Mouse (Mus musculus) c-Kit-positive CD71-positive TER-119-negative erythroid progenitor cells, embryonic 14.5 days (primary cell): ENCODE measurements around the gene Insig1.

Experiments used
- DNase-seq: peaks from one replicate; pipeline ENCODE4 v3.0.0-alpha.2; 2013; ENCODE audit warnings: low read depth

Gene Insig1

DNA sequence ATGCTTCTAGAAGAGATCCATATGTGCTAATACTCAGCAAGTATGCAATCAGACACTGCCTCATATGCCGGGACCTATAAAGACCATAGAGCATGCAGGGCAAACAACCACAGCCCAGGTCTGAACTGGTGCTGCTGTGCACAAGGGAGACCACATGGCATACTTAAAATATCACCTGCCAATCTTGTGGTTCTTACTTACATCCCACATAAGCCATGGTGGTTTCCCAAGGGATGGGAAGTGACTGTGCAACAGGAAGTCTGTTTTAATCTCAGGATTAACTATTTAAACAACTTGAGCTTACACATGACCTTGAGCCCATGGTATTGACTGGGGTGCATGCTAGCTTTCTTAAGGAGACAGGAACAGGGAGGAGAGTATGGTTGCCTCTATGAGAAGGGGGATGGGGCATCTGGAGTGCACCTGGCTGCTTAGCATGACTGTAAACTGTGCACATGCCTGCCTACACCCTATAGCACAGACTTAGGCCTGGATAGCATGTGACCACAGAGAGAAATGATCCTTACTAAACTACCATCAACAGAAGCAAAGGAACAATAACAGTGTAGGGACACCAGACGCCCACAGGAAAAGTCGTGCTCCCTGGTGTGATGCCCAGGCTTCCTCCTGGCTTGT is 7.1 kb upstream of the Insig1 start:
- no peak for DNase-seq

DNA sequence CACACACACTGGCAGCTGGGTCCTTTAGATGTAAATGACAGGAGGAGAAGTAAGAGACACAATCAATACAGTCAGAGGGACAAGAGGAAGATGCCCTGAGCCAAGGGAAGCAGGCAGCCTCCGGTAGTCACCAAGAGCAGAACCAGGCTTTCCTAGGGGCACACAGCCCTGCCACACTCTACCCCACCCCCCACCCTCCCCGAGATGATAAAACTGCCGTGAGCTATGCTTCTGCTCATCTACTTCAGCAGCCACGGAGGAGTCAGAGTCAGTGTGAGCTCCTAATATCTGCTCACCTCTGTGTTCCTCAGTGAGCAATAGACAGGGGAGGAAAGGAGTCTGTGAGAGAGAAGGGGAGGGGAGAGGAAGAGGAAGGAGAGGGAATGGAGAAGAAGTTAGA is 5.9 kb upstream of the Insig1 start:
- DNase-seq: no peak

DNA sequence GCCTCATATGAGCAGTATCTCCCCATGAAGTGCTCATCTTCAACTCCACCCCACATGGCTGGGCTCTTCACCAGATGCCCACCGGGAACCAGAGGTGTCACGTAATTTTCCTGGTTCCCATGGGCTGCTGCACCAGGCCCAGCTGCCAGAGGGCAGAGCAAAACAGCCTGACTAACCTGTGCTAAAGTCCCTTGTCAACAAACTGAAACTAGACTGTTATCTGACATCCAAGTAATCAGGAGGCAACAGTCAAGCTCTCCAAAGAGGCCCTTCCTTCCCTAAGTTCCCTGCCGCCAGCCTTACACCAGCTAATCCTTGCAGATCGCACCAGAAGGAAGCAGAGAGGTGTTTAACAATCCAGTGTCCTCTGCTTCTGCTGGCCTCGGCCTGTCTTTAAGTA is 4.9 kb upstream of the Insig1 start:
- DNase-seq: no peak

DNA sequence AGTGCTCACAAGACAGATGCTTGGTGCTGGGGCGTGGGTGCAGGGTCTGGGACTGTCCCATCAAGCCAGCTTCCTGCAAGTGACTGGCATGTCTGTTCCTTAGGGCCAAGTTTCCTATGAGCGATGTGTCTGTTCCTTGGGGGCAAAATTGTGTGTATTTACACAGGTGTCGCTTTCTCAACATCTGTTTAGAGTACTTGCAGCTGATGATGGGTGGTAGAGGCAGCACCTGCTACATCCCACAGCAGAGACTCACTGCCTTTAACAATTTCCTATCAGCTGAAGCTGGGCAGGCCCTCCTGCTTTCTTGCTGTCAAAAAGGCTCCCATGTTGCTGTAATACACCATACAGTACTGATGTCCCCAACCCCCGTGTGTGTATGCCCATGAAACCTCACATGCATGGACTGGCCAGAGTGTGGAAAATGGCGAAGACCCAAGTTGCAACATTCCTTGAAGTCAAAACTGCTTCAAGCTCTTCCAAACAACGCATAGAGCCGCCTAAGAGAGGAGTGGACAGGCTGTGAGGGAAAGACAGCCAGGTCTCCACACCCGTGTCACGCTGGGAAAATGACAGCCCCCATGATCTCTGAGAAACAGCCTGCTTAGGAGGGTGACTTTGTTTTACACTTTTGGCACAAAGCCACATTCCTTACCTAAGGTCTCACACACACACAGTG is 875 bp upstream of the Insig1 start:
- DNase-seq: no peak

DNA sequence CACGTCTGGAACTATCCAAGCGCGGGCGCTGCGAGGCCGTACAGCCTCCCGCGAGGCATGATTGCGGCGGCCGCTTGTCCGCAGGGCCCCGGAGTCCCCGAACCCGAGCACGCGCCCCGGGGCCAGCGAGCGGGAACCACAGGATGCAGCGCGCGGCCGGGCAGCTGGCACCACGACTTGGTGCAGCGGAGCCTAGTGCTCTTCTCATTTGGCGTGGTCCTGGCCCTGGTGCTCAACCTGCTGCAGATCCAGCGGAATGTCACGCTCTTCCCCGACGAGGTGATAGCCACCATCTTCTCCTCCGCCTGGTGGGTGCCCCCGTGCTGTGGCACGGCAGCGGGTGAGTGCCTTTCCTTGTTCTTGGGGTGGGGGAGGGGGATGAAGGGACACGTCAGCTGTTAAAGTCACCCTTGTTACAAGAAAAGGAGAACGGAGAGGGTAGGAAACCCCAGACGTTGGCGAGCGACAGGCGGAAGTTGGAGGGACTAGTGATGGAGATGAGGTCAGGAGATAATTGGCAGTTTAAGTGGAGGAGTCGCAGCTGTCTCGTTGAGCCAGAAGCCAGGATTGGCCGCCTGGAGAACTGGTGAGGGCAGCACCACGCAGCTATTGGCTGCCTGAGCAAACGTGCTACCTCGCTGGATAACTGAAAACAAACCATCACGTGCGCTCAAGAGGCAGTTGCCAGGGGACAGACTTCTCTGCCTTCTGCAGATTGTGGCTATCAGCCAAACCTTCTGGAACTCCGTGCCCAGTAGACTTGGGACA is 477 bp downstream of the Insig1 start:
- peak; percentile 78 for DNase-seq

DNA sequence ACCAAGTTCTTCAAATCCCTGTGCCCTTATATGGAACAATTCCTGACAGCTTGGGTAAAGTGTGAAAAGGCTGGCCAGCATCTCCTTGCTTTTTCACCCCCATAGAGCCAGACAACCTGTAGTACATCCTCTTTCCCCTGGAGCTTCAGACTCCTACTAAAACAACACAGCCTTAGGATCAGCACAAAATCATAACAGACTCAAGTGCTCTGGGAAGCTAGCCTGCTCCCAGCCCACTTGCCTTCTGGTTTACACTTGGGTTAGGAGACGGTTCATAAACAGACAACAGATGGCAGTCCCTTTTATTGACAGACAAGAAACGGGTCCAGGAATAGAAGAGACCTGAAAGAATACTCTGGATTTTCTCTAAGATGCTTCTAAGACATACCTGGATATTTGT is 8.3 kb downstream of the Insig1 start:
- no peak for DNase-seq

DNA sequence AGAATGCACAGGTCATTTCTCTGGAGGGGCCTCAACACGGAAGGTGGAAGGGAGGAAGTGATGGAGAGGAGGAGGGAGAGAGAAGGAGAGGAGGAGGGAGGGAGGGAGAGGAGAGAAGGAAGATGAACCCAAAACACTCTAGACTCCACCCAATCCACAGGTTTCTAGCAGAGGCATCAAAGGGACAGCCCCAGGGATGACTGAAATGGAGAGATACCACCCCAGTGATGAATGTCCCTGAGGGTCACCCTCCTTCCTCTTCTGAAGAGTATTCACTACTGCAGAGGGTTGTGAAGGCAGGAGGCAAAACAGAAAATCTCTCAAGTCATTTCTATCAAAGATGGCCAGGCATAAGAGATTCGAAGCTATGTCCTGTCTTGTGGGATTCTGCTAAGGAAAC is 10.0 kb downstream of the Insig1 start:
- DNase-seq: no peak

DNA sequence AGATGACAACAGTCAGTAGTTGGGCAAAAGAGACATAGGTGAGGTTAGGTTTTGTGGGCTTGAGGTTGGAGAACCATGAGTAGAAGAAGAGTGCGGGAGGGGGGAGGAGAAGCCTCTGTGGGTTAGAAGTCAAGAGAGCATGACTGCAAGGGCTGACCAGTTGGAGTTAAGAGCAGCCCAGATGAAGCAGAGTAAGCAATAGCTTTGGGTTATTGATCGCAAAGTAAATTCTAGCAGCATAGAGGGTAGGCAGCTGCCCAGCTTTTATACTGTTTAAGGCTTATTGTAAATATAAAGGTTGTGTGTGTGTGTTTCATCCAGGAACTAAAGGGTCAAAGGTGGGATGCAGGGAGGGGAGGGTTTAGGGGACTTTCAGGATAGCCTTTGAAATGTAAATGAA is 10.7 kb downstream of the Insig1 start:
- DNase-seq: no peak

DNA sequence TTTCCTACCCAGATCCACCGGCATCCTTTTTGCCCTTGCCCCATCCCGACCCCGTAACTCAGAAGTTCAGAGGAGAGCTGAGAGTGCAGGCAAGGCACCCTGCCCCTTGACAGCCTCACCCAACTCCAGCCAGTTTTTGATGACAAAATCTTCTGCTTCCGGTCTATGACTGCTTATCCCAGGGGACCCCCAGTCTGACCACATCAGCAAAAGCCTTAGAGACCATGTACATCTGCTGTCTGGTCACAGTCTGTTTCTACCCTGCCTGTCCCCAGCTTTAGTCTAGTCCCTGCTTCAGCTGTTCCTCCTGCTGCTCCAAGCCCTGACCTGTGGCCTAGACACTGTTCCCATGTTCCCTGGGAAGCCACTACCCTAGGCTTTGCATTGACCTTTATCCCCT is 11.1 kb downstream of the Insig1 start:
- DNase-seq: no peak

DNA sequence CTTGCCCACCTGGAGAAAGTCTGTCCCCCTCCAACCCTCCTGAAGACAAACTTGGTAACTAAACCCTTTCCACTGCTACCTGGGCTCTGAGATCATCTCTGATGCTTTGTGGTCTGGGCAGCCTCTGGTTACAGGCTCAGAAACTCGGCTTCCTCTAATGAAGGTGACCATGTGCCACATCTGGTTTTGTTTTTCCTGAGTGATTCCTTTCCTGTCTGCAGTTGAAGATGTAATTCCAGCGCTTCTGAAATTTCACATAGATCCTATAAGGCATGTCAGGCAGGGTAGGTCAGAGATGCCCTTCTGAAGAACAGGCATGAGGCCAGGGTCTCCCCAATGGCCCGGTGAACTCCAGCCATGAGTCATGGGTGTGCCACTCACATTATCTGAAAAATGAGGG is 11.6 kb downstream of the Insig1 start:
- DNase-seq: no peak

DNA sequence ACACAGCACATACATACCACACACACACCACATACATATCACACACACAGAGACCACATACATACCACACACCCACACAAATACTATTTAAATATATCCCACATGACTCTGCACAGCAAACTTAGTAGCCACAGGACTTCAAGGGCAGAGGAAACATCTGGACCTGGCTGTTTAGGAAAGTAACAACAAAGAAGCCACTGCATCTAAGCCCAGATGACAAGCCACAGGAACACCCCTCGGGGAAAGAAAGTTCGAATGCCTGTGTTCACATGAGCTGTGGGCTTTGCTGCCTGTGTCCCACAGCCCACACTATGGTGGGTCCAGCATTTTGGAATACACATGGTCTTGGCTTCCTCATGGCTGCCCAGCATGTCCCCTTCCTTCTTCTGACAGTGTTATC is 13.6 kb downstream of the Insig1 start:
- DNase-seq: no peak

DNA sequence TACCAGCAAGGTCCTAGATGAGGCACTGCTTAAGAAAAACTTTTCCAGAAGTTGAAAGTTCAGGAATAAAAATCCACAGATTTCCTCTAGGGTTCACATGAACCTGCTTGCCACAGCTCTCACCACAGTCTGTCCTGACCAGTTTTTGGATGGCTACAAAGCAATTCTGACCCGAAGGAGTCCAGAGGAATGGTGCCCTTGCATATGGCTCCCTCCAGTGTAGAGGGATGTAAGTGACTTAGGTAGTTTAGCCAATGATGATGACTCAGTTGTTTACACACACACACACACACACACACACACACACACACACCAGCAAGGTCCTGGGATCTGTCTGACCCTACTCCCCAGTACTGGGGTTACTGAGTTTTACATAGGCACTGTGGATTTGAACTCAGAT is 19.4 kb downstream of the Insig1 start:
- DNase-seq: no peak

DNA sequence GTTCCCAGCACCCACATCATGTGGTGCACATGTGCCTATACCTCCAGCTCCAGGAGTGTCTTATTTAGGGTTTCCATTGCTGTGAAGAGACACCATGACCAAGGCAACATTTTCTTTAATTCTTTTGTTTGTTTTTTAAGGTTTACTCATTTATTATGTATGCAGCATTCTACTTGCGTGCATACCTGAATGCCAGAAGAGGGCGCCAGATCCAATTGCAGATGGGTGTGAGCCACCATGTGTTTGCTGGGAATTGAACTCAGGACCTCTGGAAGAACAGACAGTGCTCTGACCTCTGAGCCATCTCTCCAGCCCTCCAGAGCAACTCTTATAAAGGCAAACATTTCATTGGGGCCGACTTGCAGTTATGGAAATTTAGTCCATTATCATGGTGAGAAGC is 21.2 kb downstream of the Insig1 start:
- DNase-seq: no peak

DNA sequence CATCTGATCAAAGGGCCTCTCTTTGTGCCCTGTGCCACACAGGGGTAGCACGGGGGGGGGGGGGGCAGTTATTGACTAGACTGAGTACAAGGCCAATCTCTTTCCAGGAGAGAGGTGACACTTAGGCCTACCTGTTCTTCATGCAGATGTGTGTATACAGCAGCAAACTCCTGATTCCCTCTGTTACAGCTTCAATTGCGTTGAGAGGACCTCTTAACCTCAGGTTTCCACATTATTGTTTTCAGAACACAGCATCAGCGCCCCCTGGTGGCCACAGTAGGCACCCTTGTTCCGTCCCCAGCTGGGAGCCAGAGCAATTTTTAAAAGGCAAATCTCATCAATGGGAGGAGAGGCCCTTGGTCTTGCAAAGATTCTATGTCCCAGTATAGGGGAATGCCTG is 22.7 kb downstream of the Insig1 start:
- DNase-seq: peak; percentile 40

DNA sequence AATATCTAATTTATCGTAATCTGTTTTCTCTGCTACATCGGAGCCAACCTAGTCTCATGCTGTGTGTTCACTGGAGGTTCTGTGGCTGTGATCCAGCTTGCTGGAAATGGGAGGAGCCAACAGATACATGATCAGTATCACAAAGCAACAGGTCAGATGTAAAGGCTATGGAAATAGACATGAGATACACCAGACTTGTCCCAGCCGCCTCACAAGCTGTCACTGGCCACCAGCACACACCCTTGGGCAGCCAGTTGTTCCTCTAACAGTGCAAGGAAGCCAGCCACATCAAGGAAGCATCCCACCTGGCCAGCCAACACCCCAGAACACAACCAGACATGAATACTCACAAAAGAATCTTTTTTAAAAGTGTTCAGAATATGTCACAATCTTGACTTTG is 23.2 kb downstream of the Insig1 start:
- no peak for DNase-seq

DNA sequence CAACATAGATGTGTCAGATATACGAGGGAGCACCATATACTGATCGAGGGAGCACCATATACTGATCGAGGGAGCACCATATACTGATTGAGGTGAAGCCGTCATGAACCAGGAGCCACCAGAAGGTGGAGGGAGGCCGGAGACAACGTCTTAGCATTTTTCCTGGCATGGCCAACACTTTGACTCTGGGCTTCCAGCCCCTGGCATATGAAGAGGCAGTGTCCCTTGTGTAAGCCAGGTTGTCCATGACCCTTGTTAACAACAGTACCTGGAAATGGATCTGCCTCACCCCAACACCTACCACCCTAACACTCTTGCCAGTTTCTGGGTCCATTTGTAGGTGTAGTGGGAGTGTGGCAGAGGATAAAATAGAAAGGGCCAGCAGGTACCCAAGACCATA is 23.7 kb downstream of the Insig1 start:
- no peak for DNase-seq

DNA sequence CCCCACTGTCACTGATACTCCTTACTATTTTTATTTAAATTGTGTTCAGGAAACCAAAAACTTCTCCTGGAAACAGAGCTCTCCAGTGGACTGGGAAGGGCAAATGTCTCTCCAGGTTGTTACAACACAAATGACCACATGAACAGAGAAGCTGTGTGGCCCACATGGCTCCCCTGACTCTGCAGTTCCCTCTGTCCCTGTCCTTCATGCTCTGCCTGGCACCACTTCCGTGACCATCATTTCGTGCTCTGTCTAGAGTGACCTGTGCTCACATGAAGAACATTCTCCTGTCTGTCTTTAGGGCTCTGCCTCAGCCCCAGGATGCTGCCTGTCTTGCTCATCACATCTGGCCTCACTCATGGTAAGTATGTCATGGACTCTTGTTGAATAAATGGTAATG is 24.5 kb downstream of the Insig1 start:
- DNase-seq: no peak

DNA sequence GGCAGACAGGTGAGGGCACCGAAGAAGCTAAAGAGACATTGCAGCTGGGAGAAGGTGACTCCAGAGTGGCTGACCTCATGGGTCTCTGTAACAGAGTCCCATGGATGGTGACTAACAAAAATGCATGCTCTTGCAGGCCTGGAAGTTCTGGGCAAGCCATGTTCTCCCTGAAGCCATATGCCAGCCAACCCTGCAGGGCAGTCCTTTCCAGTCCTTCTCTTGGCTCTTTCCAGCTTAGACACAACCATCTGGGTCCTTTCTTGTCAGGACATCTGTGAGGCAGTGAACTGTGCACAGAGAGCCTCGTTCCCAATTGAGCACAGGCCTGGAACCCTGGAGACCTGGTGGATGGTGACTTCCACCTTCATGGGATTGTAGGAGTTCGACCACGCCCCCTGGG is 35.8 kb downstream of the Insig1 start:
- no peak for DNase-seq

DNA sequence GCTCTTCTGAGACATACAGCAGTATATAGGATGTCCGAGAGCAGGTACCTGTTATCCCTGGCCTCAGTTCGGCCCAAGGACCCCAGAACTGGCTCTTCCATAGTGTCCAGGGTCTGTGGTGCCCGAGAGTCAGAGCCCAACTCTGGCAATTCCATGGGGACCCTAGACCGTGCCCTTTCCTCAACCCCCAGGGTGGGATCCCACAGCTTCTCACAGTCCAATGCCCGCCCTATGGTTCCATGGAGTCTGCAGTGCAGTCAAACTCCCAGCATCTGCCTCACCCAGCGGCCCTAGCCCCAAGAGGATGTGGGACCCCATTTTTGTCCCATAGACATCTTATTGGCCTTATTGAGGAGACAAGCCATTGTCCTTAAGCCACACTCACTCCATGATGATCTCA is 36.8 kb downstream of the Insig1 start:
- DNase-seq: no peak

DNA sequence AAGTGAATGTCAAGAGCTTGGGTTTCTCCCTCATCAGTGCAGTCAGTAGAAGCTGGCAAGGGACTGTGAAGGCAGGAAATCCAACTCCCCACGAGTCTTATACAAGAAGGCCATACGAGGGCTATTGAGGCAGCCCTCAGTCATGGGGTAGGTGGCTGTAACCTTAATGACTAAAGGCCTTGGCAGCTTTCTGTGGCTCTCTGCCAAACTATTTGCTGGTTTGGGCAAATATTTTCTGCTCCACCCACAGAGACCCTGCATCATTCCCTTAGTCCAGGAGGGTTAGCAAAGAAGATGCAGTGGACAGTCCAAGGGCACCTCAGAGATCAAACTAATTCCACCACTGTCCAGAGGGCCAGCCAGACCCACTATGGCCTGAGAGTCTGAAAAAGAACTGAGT is 39.7 kb downstream of the Insig1 start:
- no peak for DNase-seq

DNA sequence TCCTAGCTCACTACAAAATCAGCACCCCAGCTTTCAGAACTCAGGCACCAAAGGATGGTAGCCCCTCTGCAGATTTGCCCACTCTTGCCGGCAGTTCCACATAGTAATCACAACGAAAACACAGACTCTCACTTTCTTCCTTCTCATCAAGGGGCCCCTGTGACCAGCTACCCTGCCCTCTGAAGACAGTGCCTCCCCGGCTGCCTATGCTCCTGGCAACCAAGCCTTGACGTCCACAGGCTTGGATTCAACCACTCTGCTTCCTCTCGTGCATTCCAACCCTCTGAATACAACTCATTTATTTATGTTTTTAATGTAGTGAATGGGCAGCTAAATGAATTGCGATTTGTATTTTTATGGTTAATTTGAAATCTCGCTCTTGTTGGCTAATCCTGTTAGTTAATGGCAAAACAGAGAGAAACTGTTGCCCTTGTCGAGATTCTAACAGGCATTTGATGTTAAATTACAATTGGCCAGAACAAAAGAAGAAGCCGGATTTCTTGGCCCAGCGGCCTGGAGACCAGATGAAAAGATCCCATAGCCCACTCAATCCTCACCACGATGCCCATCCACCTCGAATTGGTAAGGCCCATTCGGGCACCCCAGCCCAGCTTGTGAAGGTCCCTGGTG is 46.2 kb downstream of the Insig1 start:
- DNase-seq: no peak

DNA sequence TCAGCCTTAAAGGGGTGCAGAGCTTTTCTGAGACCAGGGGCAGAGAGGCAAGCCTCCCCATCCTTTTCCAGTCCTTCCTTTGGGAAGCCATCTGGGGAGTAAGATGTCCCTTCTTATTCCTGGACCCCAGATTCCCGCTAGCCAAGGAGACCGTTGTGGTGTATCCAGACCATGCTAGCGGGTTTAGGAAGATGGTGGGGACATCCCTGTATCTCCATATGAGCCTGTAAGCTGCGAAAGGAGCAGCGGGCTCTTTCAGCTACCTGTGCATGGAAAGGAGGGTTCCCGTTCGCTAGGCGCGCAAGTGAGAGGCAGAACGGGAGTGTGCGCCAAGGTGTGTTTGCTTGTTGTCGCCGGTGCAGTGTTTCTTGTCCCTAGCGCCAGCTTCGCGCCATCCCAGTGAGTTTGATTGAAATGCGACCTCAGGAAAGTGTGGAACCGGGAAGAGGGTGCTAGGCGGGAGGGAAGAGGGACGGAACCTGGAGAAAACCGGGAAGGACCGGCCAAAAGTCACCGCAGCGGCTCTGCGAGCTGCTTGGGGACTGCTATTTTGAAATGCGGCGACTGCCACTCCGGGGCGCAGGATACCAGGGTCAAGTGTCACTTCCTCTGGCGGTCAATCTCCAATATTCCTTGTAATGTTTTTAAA is 46.8 kb downstream of the Insig1 start:
- DNase-seq: no peak

DNA sequence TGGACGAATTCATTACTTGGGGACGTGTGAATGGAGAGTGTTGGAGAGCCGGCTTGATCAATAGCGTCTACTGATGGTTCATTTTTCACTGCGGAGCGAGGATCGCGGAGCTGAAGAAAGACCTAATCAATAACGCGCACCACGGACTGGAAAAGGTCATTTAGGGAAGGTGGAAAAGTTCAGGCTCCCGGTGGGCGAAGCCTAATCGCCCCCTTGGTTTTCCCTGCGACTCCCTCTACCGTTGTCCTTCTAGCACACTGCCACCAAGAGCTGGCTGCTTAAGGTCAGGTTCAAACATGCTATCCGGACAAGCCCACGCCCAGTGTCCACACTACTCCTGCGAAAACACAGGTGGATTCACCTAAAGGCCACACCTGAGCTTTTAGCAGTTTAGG is 47.4 kb downstream of the Insig1 start:
- DNase-seq: no peak
